Mouse (Mus musculus): Measurements from ENCODE around the gene Psmd11. TPM values are rescaled to one million over a fixed set of nuclear protein-coding genes. Genes with fewer than 3 reads are reported as not detected.

Psmd11 gene
- polyA plus RNA-seq (2014; fragmentation: Illumina TruSeq; extraction: RNeasy Lipid Tissue Mini Kit (QIAGEN cat#74804)), result 84.9 TPM

GRCm38 (mm10) chr11:80428381-80429008, at the start of gene Psmd11:
TSS of gene Psmd11 (plus strand) at chr11:80428615.

GRCm38 (mm10) chr11:80383019-80383625, 45.3 kb upstream of the Psmd11 start, which contains the start of gene Zfp207:
TSS of gene Zfp207 (plus strand) at chr11:80383279.

GRCm38 (mm10) chr11:80476222-80477189, 48.1 kb downstream of the Psmd11 start, which contains the start of gene Cdk5r1:
TSS of gene Cdk5r1 (plus strand) at chr11:80477023.

Other genes with a start within 250 kb of the Psmd11 start
- 8.0 TPM for gene Rnf135, start 244.8 kb upstream of the Psmd11 start, polyA plus RNA-seq (2014; fragmentation: Illumina TruSeq; extraction: RNeasy Lipid Tissue Mini Kit (QIAGEN cat#74804))
- gene Rhot1, start 219.6 kb upstream of the Psmd11 start, polyA plus RNA-seq (2014; fragmentation: Illumina TruSeq; extraction: RNeasy Lipid Tissue Mini Kit (QIAGEN cat#74804)), result 116 TPM
- gene Rhbdl3, start 127.7 kb upstream of the Psmd11 start, polyA plus RNA-seq (2014; fragmentation: Illumina TruSeq; extraction: RNeasy Lipid Tissue Mini Kit (QIAGEN cat#74804)), result 1.5 TPM
- 37.2 TPM for gene 5730455P16Rik, start 50.6 kb upstream of the Psmd11 start, polyA plus RNA-seq (2014; fragmentation: Illumina TruSeq; extraction: RNeasy Lipid Tissue Mini Kit (QIAGEN cat#74804))
- gene Zfp207, start 45.3 kb upstream of the Psmd11 start, polyA plus RNA-seq (2014; fragmentation: Illumina TruSeq; extraction: RNeasy Lipid Tissue Mini Kit (QIAGEN cat#74804)), result 435 TPM
- gene Cdk5r1, start 48.4 kb downstream of the Psmd11 start, polyA plus RNA-seq (2014; fragmentation: Illumina TruSeq; extraction: RNeasy Lipid Tissue Mini Kit (QIAGEN cat#74804)), result 2.0 TPM